Mouse (Mus musculus) lung, adult 2 months (tissue): ENCODE results near the gene Hhex.

Experiments
- CTCF ChIP-seq: fragments of 200-500 bp; IDR thresholded peaks from 2 replicates; pipeline ENCODE4 v1.5.1; 2011; ENCODE audit warnings: mild to moderate bottlenecking, low read length, control low read depth; ENCODE audit not compliant: insufficient read depth
- POLR2A ChIP-seq: fragments of 200-500 bp; IDR thresholded peaks from 2 replicates; pipeline ENCODE4 v1.6.1; 2011; ENCODE audit warnings: low read depth, mild to moderate bottlenecking, control low read depth, low read length, borderline replicate concordance; ENCODE audit errors: extremely low read depth

GRCm38 (mm10) chr19:37396279-37396678 is 38.3 kb upstream of the Hhex start:
- TF ChIP-seq CTCF: no peak
- no peak for TF ChIP-seq POLR2A
